Mouse (Mus musculus): ENCODE data around the gene Rap1a. TPM values are rescaled to one million over a fixed set of nuclear protein-coding genes. Genes with fewer than 3 reads are reported as not detected.

Rap1a gene
- polyA plus RNA-seq, 1 experiment from 2014 or later = 81.6 TPM

Other genes starting within 250 kb of the Rap1a start
- gene Ddx20, start 113.8 kb downstream of the Rap1a start, polyA plus RNA-seq (2014; fragmentation: Nextera tagmentation; extraction: Ambion mirVana) = 38.2 and 43.9 TPM in 2 replicates
- 0.81 and 1.1 TPM in 2 replicates for gene Inka2, start 96.7 kb downstream of the Rap1a start, polyA plus RNA-seq (2014; fragmentation: Nextera tagmentation; extraction: Ambion mirVana)
- 0.17 TPM in 1 of 2 replicates, not detected in the other for gene Adora3, start 69.5 kb upstream of the Rap1a start, polyA plus RNA-seq (2014; fragmentation: Nextera tagmentation; extraction: Ambion mirVana)
- gene Tmigd3, start 69.6 kb upstream of the Rap1a start, polyA plus RNA-seq (2014; fragmentation: Nextera tagmentation; extraction: Ambion mirVana) = 0.18 TPM in 1 of 2 replicates, not detected in the other
- gene I830077J02Rik, start 131.3 kb upstream of the Rap1a start, polyA plus RNA-seq (2014; fragmentation: Nextera tagmentation; extraction: Ambion mirVana) = 1.1 and 1.2 TPM in 2 replicates
- 159 and 169 TPM in 2 replicates for gene Wdr77, start 158.0 kb upstream of the Rap1a start, polyA plus RNA-seq (2014; fragmentation: Nextera tagmentation; extraction: Ambion mirVana)
- 498 and 500 TPM in 2 replicates for gene Atp5f1, start 158.8 kb upstream of the Rap1a start, polyA plus RNA-seq (2014; fragmentation: Nextera tagmentation; extraction: Ambion mirVana)
- gene Ovgp1, start 172.4 kb upstream of the Rap1a start, polyA plus RNA-seq (2014; fragmentation: Nextera tagmentation; extraction: Ambion mirVana) = 1.1 and 1.8 TPM in 2 replicates
- not detected in 2 replicates for gene Pifo, start 213.3 kb upstream of the Rap1a start, polyA plus RNA-seq (2014; fragmentation: Nextera tagmentation; extraction: Ambion mirVana)
- gene Chil5, start 231.5 kb upstream of the Rap1a start, polyA plus RNA-seq (2014; fragmentation: Nextera tagmentation; extraction: Ambion mirVana) = 0.19 TPM in 1 of 2 replicates, not detected in the other

Measured in intestine, embryonic 14.5 days (tissue).